Mouse (Mus musculus): ENCODE results near the gene Slc4a1ap.

DNA sequence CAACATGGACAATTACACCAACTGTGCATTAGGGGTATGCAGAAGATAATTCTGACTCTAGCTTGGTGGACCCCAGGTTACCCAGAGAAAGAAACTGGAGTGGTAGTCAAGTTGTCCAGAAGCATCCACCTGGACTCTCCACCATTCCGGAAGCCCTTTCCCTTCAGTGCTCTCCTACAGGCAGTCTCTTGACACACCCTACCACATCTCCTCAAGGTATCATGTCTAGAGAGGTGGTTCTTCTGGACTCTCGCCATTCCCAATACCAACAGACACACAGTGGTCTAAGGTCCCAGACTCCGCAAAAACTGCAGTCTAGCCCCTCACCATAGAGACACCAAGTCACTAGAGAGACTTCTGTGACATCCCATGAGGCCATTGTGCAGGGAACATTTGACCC is 41.4 kb upstream of the Slc4a1ap start, which contains the start of gene 4930548H24Rik:
- TF ChIP-seq ZNF384 (IDR thresholded peaks at IDR 0.05; ENCODE audit: low read depth, low read length) (no peak), MXI1 (IDR thresholded peaks at IDR 0.05; ENCODE audit: low read depth, low read length) (no peak)
